Mouse (Mus musculus) erythroblast, embryonic 14.5 days (primary cell): ENCODE results near the gene Prf1. TPM values are rescaled to one million over a fixed set of nuclear protein-coding genes. Genes with fewer than 3 reads are reported as not detected.

Experiments used
- H3K27me3 ChIP-seq: 2 replicates; pipeline ENCODE4 v1.6.1; 2012; ENCODE audit warnings: inconsistent platforms; ENCODE audit not compliant: control insufficient read depth
- H3K36me3 ChIP-seq: 2 replicates; pipeline ENCODE4 v1.6.1; 2012; ENCODE audit warnings: mild to moderate bottlenecking, inconsistent platforms; ENCODE audit not compliant: control insufficient read depth
- H3K4me1 ChIP-seq: 2 replicates; pipeline ENCODE4 v1.6.1; 2012; ENCODE audit warnings: inconsistent platforms; ENCODE audit not compliant: control insufficient read depth
- H3K4me3 ChIP-seq: replicated peaks from 2 replicates; pipeline ENCODE3; 2012; ENCODE audit warnings: moderate library complexity, mild to moderate bottlenecking, inconsistent platforms
- H3K9me3 ChIP-seq: 2 replicates; pipeline ENCODE4 v1.6.1; 2012; ENCODE audit warnings: low read length, inconsistent platforms, mixed read lengths; ENCODE audit not compliant: control insufficient read depth
- GATA1 ChIP-seq: IDR thresholded peaks from 2 replicates; pipeline ENCODE4 v1.6.1; 2012; ENCODE audit warnings: low read length, inconsistent platforms, mixed read lengths
- TAL1 ChIP-seq: IDR thresholded peaks from 3 replicates; pipeline ENCODE4 v1.6.1; 2012; ENCODE audit warnings: low read length, inconsistent platforms, mixed read lengths
- polyA plus RNA-seq: library from polyadenylated mRNA; stranded (reverse); fragments of >175 nt; gene quantifications from 2 replicates; pipeline ENCODE4 v1.2.3, GENCODE M21; 2012

The Prf1 gene
- polyA plus RNA-seq, 1 experiment, result not detected

DNA sequence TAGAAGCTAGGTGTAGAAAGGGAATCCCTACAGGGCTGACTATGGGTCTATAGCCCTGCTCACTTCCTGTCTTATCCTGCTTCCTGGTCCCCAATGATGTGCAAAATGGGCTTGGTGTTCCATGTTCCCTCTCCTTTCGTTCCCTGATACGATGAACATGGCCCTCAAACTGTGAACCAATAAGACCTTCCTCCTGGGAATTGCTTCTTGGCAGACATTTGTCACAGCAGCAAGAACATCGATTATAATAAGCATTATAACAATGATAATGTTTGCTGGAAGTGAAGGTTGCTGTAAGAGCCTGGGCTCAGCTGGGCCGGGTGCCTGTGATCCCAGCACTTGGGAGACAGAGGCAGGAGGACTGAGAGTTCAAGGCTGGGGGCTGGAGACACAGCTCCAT is 13.3 kb upstream of the Prf1 start:
- Histone ChIP-seq H3K27me3 (no peaks in the 10 kb centered on the region), H3K4me3 (no peak overlapping the region), H3K9me3 (no peaks in the 10 kb centered on the region), H3K36me3 (no peaks in the 10 kb centered on the region), H3K4me1 (no peaks in the 10 kb centered on the region)
- TF ChIP-seq TAL1, result no peak
- no peak for TF ChIP-seq GATA1

DNA sequence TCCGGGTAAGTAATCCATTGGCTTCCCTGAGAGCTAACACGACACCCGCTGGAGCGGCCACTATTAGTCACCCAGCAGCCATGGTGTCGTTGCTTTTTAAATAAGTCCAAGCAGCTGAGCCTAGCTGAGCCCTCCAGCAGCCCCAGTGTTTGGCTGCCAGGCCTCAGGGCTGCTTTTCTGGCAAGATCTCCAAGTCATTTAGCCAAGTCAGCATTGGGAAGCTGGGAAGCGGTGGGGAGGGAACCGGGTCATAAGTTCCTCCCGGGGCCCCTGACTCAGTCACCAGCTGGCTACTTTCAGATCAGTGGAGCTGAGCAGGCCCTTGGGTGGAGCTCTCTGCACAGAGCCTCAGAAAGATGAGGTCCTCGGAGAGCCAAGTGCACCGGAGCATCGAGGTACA is 12.4 kb upstream of the Prf1 start:
- no peaks in the 10 kb centered on the region for H3K4me1 ChIP-seq

DNA sequence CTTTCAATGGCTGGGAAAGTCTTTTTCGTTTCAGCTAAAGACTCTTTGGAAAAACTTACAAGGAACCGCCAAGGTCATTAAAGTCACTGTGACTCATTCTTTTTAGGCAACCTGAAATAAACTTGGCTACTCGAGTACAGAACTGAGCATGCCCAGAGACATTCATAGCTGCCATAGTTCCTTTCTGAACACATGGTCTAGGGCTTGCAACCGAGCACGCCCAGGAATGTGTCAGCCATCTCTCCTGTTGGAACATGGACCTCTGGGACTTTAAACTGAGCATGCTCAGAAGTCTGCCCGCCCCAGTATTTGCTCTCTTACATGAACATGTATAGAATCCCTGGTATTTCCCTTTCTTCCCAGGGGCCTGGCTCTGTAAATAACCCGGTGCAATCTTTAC is 11.4 kb upstream of the Prf1 start:
- no peaks in the 10 kb centered on the region for H3K4me1 ChIP-seq
- H3K36me3 ChIP-seq, result no peaks in the 10 kb centered on the region
- H3K9me3 ChIP-seq, result no peaks in the 10 kb centered on the region
- H3K4me3 ChIP-seq, result no peak overlapping the region
- no peak for TF ChIP-seq TAL1
- no peak for TF ChIP-seq GATA1
- H3K27me3 ChIP-seq, result no peaks in the 10 kb centered on the region

More for the DNA sequence above, 12.4 kb upstream of the Prf1 start:
- Histone ChIP-seq H3K4me3 (no peak overlapping the region), H3K27me3 (no peaks in the 10 kb centered on the region), H3K9me3 (no peaks in the 10 kb centered on the region), H3K36me3 (no peaks in the 10 kb centered on the region)
- no peak for TF ChIP-seq TAL1
- no peak for TF ChIP-seq GATA1

DNA sequence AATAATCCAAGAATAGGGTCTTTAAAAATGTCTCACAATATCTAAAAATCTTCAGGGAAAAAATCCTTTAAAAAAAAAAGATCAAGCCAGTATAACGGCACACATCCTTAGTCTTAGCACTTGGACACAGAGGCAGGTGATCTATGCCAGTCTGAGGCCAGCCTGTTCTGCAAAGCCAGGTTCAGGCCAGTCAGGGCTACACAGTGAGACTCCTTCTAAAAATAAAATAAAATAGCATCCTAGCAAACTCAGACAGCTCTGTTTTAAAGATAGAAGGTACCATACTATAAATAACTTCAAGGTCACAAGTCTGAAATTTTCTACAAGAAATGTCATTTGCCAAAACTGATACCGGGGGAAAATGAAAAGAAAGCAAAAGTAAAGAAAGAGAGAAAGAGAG is 7.6 kb upstream of the Prf1 start:
- no peaks in the 10 kb centered on the region for H3K27me3 ChIP-seq
- H3K4me3 ChIP-seq, result no peak overlapping the region
- no peaks in the 10 kb centered on the region for H3K9me3 ChIP-seq
- H3K4me1 ChIP-seq, result no peaks in the 10 kb centered on the region
- TF ChIP-seq GATA1 (no peak), TAL1 (no peak)
- H3K36me3 ChIP-seq, result no peaks in the 10 kb centered on the region

DNA sequence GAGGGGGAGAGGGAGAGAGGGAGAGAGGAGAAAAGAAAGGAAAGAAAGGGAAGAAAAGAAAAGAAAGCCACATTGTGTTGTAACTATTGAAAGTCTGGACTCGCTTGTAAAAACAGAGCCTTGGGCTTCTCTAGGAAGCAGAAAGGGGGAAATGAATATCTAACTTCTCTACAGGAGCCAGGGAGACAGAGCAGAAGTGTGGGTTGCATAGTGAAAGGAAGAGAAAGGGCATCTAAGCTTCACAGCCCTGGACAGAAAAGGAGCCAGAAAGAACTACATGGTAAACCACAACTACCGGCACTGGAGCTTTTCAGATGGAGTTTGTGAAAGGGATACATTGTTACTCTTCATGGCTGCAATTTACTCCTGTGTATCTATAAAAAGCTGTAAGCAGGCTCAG is 7.2 kb upstream of the Prf1 start:
- H3K4me1 ChIP-seq, result no peaks in the 10 kb centered on the region
- no peak overlapping the region for H3K4me3 ChIP-seq
- no peaks in the 10 kb centered on the region for H3K36me3 ChIP-seq
- H3K9me3 ChIP-seq, result no peaks in the 10 kb centered on the region
- no peaks in the 10 kb centered on the region for H3K27me3 ChIP-seq
- no peak for TF ChIP-seq TAL1
- TF ChIP-seq GATA1, result no peak

DNA sequence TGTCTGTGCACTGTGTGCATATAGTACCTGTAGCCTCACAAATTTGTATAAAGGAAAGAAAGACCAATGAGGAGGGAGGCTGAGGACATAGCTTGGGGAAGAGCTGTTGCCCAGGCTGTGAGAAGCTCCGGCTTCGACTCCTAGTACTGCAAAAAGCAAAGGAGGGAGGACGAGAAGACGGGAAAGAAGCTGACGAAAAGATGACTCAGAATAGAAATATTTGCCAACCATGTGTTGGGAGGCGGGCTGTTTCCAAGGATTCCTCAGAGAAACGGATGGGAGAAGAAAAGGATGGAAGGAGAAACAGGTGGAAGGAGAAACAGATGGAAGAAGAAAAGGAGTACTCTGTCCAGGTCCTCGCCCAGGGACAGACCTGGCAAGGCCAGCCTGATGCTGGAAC is 3.4 kb upstream of the Prf1 start:
- no peak overlapping the region for H3K4me3 ChIP-seq
- H3K9me3 ChIP-seq, result no peaks in the 10 kb centered on the region
- no peaks in the 10 kb centered on the region for H3K27me3 ChIP-seq
- no peak for TF ChIP-seq TAL1
- TF ChIP-seq GATA1, result no peak
- no peaks in the 10 kb centered on the region for H3K4me1 ChIP-seq
- H3K36me3 ChIP-seq, result no peaks in the 10 kb centered on the region

DNA sequence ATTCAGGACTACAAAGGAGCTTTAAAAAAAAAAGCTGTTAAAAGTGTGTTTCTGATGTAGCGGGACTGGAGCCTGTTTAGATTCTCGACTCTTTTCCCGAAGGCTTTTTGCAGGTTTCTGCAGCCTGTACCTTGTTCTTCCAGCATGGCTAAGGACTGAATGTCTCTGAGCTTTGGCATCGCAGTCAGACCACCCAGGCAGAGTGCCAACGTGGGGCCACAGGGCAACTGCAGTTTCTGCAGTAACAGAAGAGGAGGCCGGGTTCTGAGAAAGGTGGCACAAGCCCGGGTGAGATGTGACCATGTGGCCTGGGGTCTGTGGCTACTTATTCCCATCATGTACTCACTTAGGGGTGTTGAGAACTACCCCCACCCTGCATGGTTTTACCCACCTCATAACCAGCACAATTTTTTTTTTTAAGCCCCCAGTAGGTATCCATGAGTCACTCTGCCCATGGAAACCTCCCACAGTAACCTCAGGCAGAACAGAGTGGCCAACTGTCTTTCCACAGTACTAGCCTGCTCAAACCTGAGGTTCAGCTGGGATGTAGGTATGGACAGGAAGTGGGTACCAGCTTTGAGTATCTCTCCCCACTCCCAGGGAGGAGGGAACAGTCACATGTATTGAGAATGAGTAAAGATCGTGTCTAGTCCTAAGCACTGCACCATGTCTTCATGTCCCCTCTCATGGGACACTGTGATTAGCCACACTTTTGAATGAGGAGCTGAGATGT is 754 bp upstream of the Prf1 start:
- Histone ChIP-seq H3K27me3 (no peaks in the 10 kb centered on the region), H3K36me3 (no peaks in the 10 kb centered on the region), H3K9me3 (no peaks in the 10 kb centered on the region), H3K4me1 (no peaks in the 10 kb centered on the region), H3K4me3 (no peak overlapping the region)
- TF ChIP-seq GATA1, result no peak
- no peak for TF ChIP-seq TAL1

DNA sequence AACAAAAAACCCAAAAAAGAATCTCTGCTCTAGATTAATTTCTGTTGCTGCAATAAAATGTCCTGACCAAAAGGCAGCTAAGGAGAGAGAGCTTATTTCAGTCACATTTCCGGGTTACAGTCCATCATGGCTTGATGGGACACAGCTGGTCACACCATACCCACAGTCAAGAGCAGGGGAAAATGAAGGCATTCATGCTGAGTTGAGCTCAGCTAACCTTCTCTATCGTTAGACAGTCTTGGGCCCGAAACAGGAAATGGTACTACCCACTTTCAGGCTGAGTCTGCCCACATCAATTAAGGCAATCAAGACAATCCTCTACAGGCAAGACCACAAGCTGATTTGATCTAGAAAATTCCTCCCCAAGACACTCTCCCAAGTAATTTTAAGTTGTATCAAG is 3.4 kb downstream of the Prf1 start:
- Histone ChIP-seq H3K9me3 (no peaks in the 10 kb centered on the region), H3K4me3 (no peak overlapping the region), H3K27me3 (no peaks in the 10 kb centered on the region), H3K4me1 (no peaks in the 10 kb centered on the region), H3K36me3 (no peaks in the 10 kb centered on the region)
- TF ChIP-seq GATA1 (no peak), TAL1 (no peak)

DNA sequence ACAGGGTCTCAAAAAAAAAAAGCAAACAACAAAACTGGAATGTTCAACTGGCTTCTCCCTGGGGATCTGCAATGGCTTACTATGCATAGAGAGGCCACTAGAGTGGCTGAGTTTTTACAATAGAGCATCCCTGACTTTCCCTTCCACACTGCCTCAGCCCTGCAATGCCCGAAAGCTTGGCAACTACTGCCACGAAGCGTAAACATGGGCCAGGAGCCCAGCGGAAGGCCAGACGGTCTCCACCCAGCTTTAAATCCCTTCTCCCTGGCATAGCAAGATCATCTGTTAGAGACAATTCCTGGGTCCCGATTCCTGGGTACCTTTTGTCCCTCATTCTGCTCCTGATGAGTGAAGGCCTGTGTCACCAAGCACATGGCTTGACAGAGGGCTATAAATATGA is 6.4 kb downstream of the Prf1 start:
- H3K36me3 ChIP-seq, result no peaks in the 10 kb centered on the region
- no peak overlapping the region for H3K4me3 ChIP-seq
- TF ChIP-seq GATA1 (no peak), TAL1 (no peak)
- no peaks in the 10 kb centered on the region for H3K9me3 ChIP-seq
- no peaks in the 10 kb centered on the region for H3K4me1 ChIP-seq
- H3K27me3 ChIP-seq, result no peaks in the 10 kb centered on the region
